Mouse (Mus musculus) kidney, embryonic 14.5 days (tissue): ENCODE measurements around the gene Cblb. TPM values are rescaled to one million over a fixed set of nuclear protein-coding genes. Genes with fewer than 3 reads are reported as not detected.

Experiments used
- ATAC-seq: fragments of 200-750 bp; cut with Nextera tagmentation; 2 replicates; pipeline ENCODE4 v1.8.0; 2017; ENCODE audit warnings: moderate number of reproducible peaks, mild to moderate bottlenecking, moderate TSS enrichment, moderate library complexity; ENCODE audit not compliant: low FRiP score, low TSS enrichment
- H3K27ac ChIP-seq: fragments of 300-500 bp; sonication (generic); 2 replicates; pipeline ENCODE4 v1.5.1; 2014; ENCODE audit warnings: low read depth, mild to moderate bottlenecking, low read length, moderate library complexity, mixed read lengths
- H3K27me3 ChIP-seq: fragments of 300-500 bp; sonication (generic); 2 replicates; pipeline ENCODE4 v1.6.1; 2014; ENCODE audit warnings: mild to moderate bottlenecking, low read length; ENCODE audit not compliant: control insufficient read depth, insufficient read depth
- H3K36me3 ChIP-seq: fragments of 300-500 bp; sonication (generic); 2 replicates; pipeline ENCODE4 v1.6.1; 2014; ENCODE audit warnings: low read length, mixed read lengths; ENCODE audit not compliant: control insufficient read depth, insufficient read depth
- H3K4me1 ChIP-seq: fragments of 300-500 bp; sonication (generic); 2 replicates; pipeline ENCODE4 v1.6.1; 2014; ENCODE audit warnings: low read length, mixed read lengths; ENCODE audit not compliant: control insufficient read depth, insufficient read depth
- H3K4me2 ChIP-seq: fragments of 300-500 bp; sonication (generic); replicated peaks from 2 replicates; pipeline ENCODE4 v1.6.1; 2014; ENCODE audit warnings: low read depth, mild to moderate bottlenecking, low read length
- H3K4me3 ChIP-seq: fragments of 300-500 bp; sonication (generic); 2 replicates; pipeline ENCODE4 v1.5.1; 2014; ENCODE audit warnings: mild to moderate bottlenecking, low read length
- H3K9ac ChIP-seq: fragments of 300-500 bp; sonication (generic); 2 replicates; pipeline ENCODE4 v1.6.1; 2014; ENCODE audit warnings: low read depth, mild to moderate bottlenecking, low read length, moderate library complexity
- H3K9me3 ChIP-seq: fragments of 300-500 bp; sonication (generic); 2 replicates; pipeline ENCODE4 v1.6.1; 2016; ENCODE audit warnings: low read length; ENCODE audit not compliant: control insufficient read depth
- WGBS: fragments of 180-500 bp; shearing (Covaris S2); extraction: QIAGEN DNeasy Blood & Tissue Kit; methylation state at CpG from one replicate; pipeline ENCODE4 v1.1.7; 2014; 5-methylcytosine and 5-hydroxymethylcytosine counted together
- polyA plus RNA-seq: library from polyadenylated mRNA; unstranded; fragments of >200 nt; fragmentation: Nextera tagmentation; extraction: Ambion mirVana; gene quantifications from 2 replicates; pipeline ENCODE4 v1.2.1, GENCODE M21; 2014

The Cblb gene
- polyA plus RNA-seq, 1 experiment from 2014 or later = 27.2 TPM

DNA sequence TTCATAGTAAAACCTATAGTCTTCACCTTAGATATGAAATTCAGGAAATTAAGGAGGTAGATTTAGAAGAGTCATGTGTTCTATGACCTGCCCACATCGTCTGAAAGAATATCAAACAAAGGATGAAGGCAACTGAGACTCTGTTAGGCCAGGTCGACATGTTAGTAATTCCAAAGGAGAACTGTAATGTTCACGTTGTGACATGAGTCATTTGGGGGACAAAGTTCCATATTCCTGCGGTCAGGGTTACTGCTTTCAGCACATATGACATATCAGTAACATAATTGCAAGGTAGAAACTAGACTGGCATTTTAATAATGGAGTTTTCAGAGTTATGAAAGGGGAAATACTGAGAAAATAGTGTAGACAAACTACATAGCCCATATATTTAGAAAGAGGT lies 58.3 kb downstream of the Cblb start:
- no peak for ATAC-seq
- no peaks in the 10 kb centered on the region for H3K27me3 ChIP-seq
- H3K36me3 ChIP-seq = peaks cover 5% of the 10 kb centered on the region; the same call in 1 of the 2 replicates
- no peaks in the 10 kb centered on the region for H3K9me3 ChIP-seq
- no peak overlapping the region for H3K27ac ChIP-seq
- WGBS = 85% methylated on average over 4 of the region's 4 CpGs
- H3K4me1 ChIP-seq = peaks cover 15% of the 10 kb centered on the region
- no peak overlapping the region for H3K9ac ChIP-seq
- no peak overlapping the region for H3K4me2 ChIP-seq
- H3K4me3 ChIP-seq = no peak overlapping the region

GRCm38 (mm10) chr16:52090899-52091298 lies 59.9 kb downstream of the Cblb start:
- H3K27me3 ChIP-seq = no peaks in the 10 kb centered on the region
- no peak overlapping the region for H3K9ac ChIP-seq
- H3K9me3 ChIP-seq = no peaks in the 10 kb centered on the region
- ATAC-seq = no peak
- no peak overlapping the region for H3K4me3 ChIP-seq
- peaks cover 15% of the 10 kb centered on the region for H3K4me1 ChIP-seq
- H3K27ac ChIP-seq = no peak overlapping the region
- no peak overlapping the region for H3K4me2 ChIP-seq
- peaks cover 5% of the 10 kb centered on the region; the same call in 1 of the 2 replicates for H3K36me3 ChIP-seq
- 29% methylated on average over 6 of the region's 6 CpGs for WGBS

- whole genome bisulfite sequencing = 39% methylated on average over 9 of the region's 9 CpGs
- Histone ChIP-seq H3K9ac (no peak overlapping the region), H3K9me3 (no peaks in the 10 kb centered on the region), H3K4me2 (no peak overlapping the region), H3K4me1 (peaks cover 15% of the 10 kb centered on the region), H3K27me3 (no peaks in the 10 kb centered on the region), H3K4me3 (no peak overlapping the region), H3K27ac (no peak overlapping the region), H3K36me3 (peaks cover 5% of the 10 kb centered on the region; the same call in 1 of the 2 replicates)
- peak; percentile 32; the same call in 1 of the 2 replicates for ATAC-seq
These were observed 62.6 kb downstream of the Cblb start for GRCm38 (mm10) chr16:52093325-52094253.

GRCm38 (mm10) chr16:52094735-52095459 lies 63.9 kb downstream of the Cblb start:
- no peak overlapping the region for H3K9ac ChIP-seq
- no peak overlapping the region for H3K4me3 ChIP-seq
- H3K9me3 ChIP-seq = no peaks in the 10 kb centered on the region
- WGBS = 90% methylated on average over 10 of the region's 10 CpGs
- peaks cover 15% of the 10 kb centered on the region for H3K4me1 ChIP-seq
- no peak overlapping the region for H3K27ac ChIP-seq
- H3K36me3 ChIP-seq = peaks cover 4% of the 10 kb centered on the region; the same call in 1 of the 2 replicates
- ATAC-seq = no peak
- H3K27me3 ChIP-seq = no peaks in the 10 kb centered on the region
- no peak overlapping the region for H3K4me2 ChIP-seq

- Histone ChIP-seq H3K4me3 (no peak overlapping the region), H3K27ac (no peak overlapping the region), H3K9me3 (no peaks in the 10 kb centered on the region), H3K4me2 (no peak overlapping the region), H3K36me3 (peaks cover under 1% of the 10 kb centered on the region; the same call in 1 of the 2 replicates), H3K27me3 (no peaks in the 10 kb centered on the region), H3K9ac (no peak overlapping the region), H3K4me1 (peaks cover 15% of the 10 kb centered on the region)
- 87% methylated on average over 3 of the region's 3 CpGs for whole genome bisulfite sequencing
- ATAC-seq = no peak
These were observed 64.6 kb downstream of the Cblb start for GRCm38 (mm10) chr16:52095643-52096042.

GRCm38 (mm10) chr16:52100466-52100865 lies 69.4 kb downstream of the Cblb start:
- Histone ChIP-seq H3K4me1 (no peaks in the 10 kb centered on the region), H3K36me3 (peaks cover 3% of the 10 kb centered on the region; the same call in 1 of the 2 replicates), H3K4me3 (no peak overlapping the region), H3K27me3 (no peaks in the 10 kb centered on the region), H3K9ac (no peak overlapping the region), H3K4me2 (no peak overlapping the region), H3K9me3 (no peaks in the 10 kb centered on the region), H3K27ac (no peak overlapping the region)
- no peak for ATAC-seq
- WGBS = 72% methylated on average over 6 of the region's 6 CpGs

- Histone ChIP-seq H3K27ac (no peak overlapping the region), H3K4me2 (no peak overlapping the region), H3K9ac (no peak overlapping the region), H3K4me3 (no peak overlapping the region), H3K4me1 (no peaks in the 10 kb centered on the region), H3K9me3 (no peaks in the 10 kb centered on the region), H3K27me3 (no peaks in the 10 kb centered on the region), H3K36me3 (peaks cover 3% of the 10 kb centered on the region; the same call in 1 of the 2 replicates)
- WGBS = 69% methylated on average over 9 of the region's 9 CpGs
- no peak for ATAC-seq
These were observed 73.6 kb downstream of the Cblb start for GRCm38 (mm10) chr16:52104608-52105007.

DNA sequence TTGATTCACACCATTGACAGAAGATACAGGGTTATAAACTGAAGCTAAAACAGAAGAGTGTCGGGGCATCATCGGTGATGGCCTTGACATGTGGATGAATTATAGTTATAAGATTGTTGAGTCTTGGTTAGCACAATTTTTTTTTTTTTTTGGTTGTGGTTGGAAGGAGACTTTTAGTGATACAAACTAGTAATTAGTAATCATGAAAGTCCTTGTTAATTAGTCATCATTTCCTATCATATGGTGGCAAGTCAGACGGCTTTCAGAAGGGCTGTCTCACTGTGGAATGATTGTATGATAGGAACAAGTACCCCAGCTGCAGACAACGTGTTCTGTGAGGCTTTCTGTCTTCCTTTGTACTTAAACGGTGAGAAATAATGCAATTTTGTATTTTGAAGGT lies 76.8 kb downstream of the Cblb start:
- Histone ChIP-seq H3K4me1 (no peaks in the 10 kb centered on the region), H3K36me3 (peaks cover 5% of the 10 kb centered on the region; the same call in 1 of the 2 replicates), H3K9me3 (no peaks in the 10 kb centered on the region), H3K27ac (no peak overlapping the region), H3K27me3 (no peaks in the 10 kb centered on the region), H3K4me2 (no peak overlapping the region), H3K9ac (no peak overlapping the region), H3K4me3 (no peak overlapping the region)
- 85% methylated on average over 5 of the region's 5 CpGs for WGBS
- no peak for ATAC-seq
